Mouse (Mus musculus): ENCODE measurements at regions not wholly inside any gene's neighbourhood (a gene's known extent, or its start where the extent isn't known, plus 50 kb on each side); places are given as distances from the start of the nearest gene placed in this dataset.

DNA sequence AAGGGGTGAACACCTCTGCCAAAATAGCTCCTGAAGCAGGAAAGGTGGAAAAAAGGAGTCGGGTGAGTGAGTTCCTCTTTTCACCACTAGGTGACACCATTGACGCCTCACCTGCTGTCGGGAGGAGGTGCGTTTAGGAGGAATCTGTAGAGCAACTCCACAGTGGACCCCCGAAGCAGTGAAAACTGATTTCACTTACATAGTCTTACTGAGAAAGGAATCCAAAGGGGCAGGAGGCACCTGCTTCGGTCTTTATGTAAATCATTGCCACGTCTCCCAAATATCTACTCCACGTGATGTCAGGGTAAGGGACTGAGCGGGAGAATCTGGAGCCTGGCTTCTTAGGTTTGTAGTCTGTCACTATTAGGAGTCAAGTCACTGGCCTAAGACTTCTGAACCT is 220.5 kb upstream of the Ddhd1 start:
- TF ChIP-seq MAFK (IDR thresholded peaks at IDR 0.05; ENCODE audit: insufficient read depth, low read depth, low read length) (no peak), ZC3H11A (IDR thresholded peaks at IDR 0.05; ENCODE audit: borderline replicate concordance, low read depth, low read length) (peak; percentile 33; the same call in 1 of the 2 replicates), ZNF384 (IDR thresholded peaks at IDR 0.05; ENCODE audit: low read depth, low read length) (no peak), HCFC1 (IDR thresholded peaks at IDR 0.05; ENCODE audit: borderline replicate concordance, insufficient read depth, low read length) (no peak), CHD2 (IDR thresholded peaks at IDR 0.05; ENCODE audit: low read depth, low read length) (no peak)

Data from ES-E14 (cell line).